Mouse (Mus musculus): ENCODE data around the gene Lin28a.

The Lin28a gene

GRCm38 (mm10) chr4:133978021-133978711 lies 40.5 kb downstream of the Lin28a start:
- no peak for DNase-seq (ENCODE audit: low spot score)

- DNase-seq (ENCODE audit: low spot score), result no peak
Observed at GRCm38 (mm10) chr4:133971741-133972140, 46.9 kb downstream of the Lin28a start.

DNA sequence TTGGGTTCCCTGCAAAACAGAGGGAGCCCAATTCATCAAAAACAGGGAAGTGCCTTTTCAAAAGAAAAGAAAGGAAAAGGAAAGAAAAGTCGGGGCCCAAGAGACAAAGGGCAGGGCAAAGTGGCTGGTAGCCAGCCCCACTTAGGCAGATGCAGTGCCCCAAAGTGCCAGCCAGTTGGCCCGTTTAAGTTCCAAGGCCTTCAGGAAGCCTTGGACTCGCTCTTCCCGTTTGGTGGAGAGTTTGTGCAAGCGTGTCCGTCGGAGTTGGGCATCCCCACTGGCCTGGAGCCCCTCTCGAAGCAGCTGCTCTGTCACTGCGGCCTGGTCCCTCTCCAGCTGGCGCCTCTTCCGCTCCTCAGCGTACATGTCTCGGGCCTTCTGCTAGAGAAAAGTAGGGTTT lies 47.8 kb downstream of the Lin28a start:
- no peak for DNase-seq (ENCODE audit: low spot score)

DNA sequence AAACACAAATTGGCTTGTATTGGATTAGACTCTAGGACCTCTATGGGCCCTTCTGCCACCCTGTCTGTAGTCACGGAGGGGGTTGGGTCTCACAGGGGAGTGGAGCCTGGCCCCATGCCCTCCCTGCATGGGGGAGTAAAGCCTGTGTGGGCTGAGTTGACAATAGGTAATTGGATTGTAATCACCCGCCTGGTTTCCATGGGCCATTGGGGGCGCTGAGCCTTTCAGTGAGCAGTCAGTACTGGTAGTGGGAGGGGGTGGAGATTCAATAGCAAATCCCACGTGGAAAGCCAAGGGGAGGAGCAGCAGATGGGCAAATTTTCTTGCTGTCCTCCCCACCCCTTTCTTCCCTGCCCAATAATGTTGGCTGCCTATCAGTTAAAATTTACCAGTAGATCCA lies 48.4 kb downstream of the Lin28a start:
- no peak for DNase-seq (ENCODE audit: low spot score)

DNA sequence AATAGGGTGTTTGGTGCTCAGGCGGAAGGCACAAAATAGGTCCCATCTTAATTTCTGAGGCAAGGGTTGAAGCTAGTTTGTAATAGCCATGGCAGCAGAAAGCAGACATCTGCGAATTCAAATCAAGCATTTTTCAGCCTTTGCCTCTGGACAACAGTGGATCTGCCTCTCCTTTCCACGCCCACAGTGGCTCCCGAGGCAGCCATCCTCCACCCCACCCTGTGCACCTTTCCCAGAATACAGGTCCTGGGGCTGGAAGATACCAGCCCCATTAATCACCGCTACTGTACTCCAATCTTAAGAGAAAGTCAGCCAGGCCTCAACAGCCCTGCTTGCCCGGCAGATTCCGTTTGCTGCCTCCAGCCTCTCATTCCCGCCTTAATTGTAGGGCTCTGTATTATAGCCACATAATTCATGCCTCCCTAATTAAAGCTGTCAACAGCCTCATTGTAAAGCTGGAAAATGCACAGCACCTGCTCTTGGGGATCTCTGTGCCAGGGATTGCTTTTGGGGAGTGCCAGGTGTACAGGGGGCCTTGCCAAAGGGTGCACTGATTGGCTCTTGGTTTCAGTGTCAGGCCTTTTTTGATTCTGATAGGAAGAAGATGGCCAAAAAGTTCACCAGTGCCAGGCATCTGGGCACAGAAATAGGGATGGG lies 49.4 kb downstream of the Lin28a start:
- DNase-seq (ENCODE audit: low spot score), result no peak

GRCm38 (mm10) chr4:133968150-133968921 lies 50.3 kb downstream of the Lin28a start, which contains the start of gene Hmgn2:
TSS of gene Hmgn2 (minus strand) at chr4:133968650.
- peak; percentile 49 for DNase-seq (ENCODE audit: low spot score)

DNA sequence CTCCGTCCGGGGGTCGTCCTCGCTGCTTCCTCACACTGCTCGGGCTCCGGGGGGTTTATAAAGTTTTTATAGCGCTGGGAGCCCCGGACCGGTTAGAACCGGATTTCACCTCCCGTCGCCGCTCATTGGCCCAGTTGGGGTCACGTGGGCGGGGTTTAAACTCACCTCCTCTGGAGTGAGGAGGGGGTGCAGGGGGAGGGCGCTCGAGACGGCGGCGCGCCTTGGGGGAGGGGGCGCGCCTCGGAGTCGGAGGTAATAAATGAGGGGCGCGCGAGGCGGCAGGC lies 50.8 kb downstream of the Lin28a start:
- peak; percentile 94 for DNase-seq (ENCODE audit: low spot score)

- peak; percentile 98 for DNase-seq (ENCODE audit: low spot score)
Observed at GRCm38 (mm10) chr4:133967138-133967865, 51.3 kb downstream of the Lin28a start.

DNA sequence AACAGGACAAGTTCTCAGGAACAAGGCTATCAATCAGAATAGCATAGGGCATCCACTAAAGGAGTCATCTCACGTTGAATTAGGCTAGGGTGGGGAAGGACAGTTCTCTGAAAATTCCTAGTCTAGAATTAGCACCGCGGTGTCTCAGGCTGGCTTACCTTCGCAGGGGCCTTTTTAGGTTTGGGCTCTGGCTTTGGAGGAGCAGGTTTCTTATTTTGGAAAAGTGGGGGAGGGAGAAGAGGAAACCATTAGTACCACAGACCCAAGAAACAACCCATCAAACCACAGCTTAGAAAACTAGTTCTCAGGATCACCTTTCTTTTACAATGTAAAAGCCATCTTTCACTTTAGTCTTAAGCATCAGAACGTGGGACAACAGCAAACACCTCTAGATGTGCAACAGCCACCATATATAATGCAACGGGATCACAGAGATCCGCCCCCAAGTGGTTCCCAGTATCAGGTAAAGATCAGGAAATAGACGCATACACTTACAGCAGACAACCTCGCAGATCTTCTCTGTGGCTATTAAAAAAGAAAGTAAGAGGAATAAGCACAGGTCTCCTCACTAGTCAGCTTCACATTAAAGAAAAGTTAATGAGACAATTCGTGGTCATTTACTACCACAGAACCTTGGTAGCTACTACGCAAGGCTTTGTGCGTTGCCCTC lies 52.2 kb downstream of the Lin28a start:
- peak; percentile 28 for DNase-seq (ENCODE audit: low spot score)

GRCm38 (mm10) chr4:133962566-133962965 lies 56.1 kb downstream of the Lin28a start:
- no peak for DNase-seq (ENCODE audit: low spot score)

- DNase-seq (ENCODE audit: low spot score), result no peak
Observed at GRCm38 (mm10) chr4:133958884-133959283, 59.8 kb downstream of the Lin28a start.

- DNase-seq (ENCODE audit: low spot score), result no peak
Observed at GRCm38 (mm10) chr4:133956358-133956757, 62.3 kb downstream of the Lin28a start.

All from layer of hippocampus, adult 11-12 months (tissue).